Mouse (Mus musculus): ENCODE results near the gene Fkbp11.

DNA sequence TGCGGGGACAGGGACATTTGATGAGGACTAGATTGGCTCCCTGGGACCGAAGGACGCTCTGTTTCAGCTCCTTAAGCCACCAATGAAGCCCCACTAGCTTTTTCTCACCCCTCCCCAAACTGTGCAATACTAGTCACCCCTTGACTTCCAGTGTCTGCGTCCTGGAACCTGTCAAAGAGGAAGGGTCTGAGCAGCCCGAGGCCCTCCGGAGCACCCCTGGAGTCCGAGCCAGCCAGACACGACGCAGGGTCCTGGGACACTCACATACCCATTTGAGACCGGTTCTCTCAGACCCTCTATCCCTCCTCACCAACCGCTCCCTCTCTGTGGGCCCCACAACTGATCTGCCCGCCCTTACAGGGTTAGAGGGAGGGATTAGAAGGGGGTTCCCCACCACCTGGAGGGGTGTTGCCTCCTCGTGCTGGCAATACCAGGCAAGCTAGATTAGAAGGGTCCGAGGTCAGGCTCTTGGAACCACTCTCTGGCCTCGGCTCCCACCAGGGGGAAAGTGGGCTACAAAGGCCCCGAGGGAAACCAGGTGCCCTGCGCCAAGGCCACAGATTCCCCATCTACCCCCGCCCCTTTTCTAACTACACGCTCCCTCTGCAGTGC is 49.1 kb upstream of the Fkbp11 start:
- no peak for TF ChIP-seq GATA1 (IDR thresholded peaks at IDR 0.05; ENCODE audit: borderline replicate concordance, low read length)
- no peak for TF ChIP-seq FLI1 (IDR thresholded peaks at IDR 0.05; ENCODE audit: low read length)
